Mouse (Mus musculus) small intestine, adult 2 months (tissue): ENCODE data around the gene Arf3. TPM values are rescaled to one million over a fixed set of nuclear protein-coding genes. Genes with fewer than 3 reads are reported as not detected.

ENCODE experiments used
- H3K27ac ChIP-seq: fragments of 200-500 bp; 2 replicates; pipeline ENCODE4 v1.5.1; 2012; ENCODE audit warnings: low read depth, low read length, control low read depth, inconsistent platforms; ENCODE audit not compliant: insufficient read depth
- H3K27me3 ChIP-seq: fragments of 200-500 bp; 2 replicates; pipeline ENCODE4 v1.6.1; 2012; ENCODE audit warnings: mild to moderate bottlenecking, moderate library complexity, low read length, inconsistent platforms; ENCODE audit not compliant: control insufficient read depth, insufficient read depth
- H3K36me3 ChIP-seq: fragments of 200-500 bp; 2 replicates; pipeline ENCODE4 v1.6.1; 2012; ENCODE audit warnings: mild to moderate bottlenecking, low read length, control low read depth, inconsistent platforms; ENCODE audit not compliant: control insufficient read depth, insufficient read depth
- H3K4me1 ChIP-seq: fragments of 200-500 bp; 2 replicates; pipeline ENCODE4 v1.6.1; 2012; ENCODE audit warnings: low read length, inconsistent platforms, mixed read lengths; ENCODE audit not compliant: control insufficient read depth, insufficient read depth, insufficient read length
- H3K4me3 ChIP-seq: fragments of 200-500 bp; 2 replicates; pipeline ENCODE4 v1.5.1; 2012; ENCODE audit warnings: low read depth, mild to moderate bottlenecking, control low read depth, inconsistent platforms, low read length, moderate library complexity
- CTCF ChIP-seq: fragments of 200-500 bp; IDR thresholded peaks from 2 replicates; pipeline ENCODE4 v1.5.1; 2012; ENCODE audit warnings: low read depth, mild to moderate bottlenecking, control low read depth, inconsistent platforms, low read length, moderate library complexity, mixed read lengths; ENCODE audit not compliant: insufficient replicate concordance, insufficient read length; ENCODE audit errors: extremely low read depth
- POLR2A ChIP-seq: fragments of 200-500 bp; IDR thresholded peaks from 2 replicates; pipeline ENCODE4 v1.6.1; 2012; ENCODE audit warnings: low read depth, mild to moderate bottlenecking, control low read depth, inconsistent platforms, low read length, moderate library complexity
- WGBS: fragments of 180-500 bp; shearing (Covaris S2); methylation state at CpG from one replicate; pipeline ENCODE4 v1.1.7; 2018; 5-methylcytosine and 5-hydroxymethylcytosine counted together
- polyA plus RNA-seq: library from polyadenylated mRNA; depleted of rRNA; stranded (reverse); fragments of >200 nt; gene quantifications from 2 replicates; pipeline ENCODE4 v1.2.3, GENCODE M21; 2012

The Arf3 gene
- polyA plus RNA-seq, 1 experiment, result 104 TPM

- no peak overlapping the region for H3K27ac ChIP-seq
- H3K27me3 ChIP-seq, result no peaks in the 10 kb centered on the region
- TF ChIP-seq CTCF, result peak; percentile 31; the same call in 1 of the 2 replicates
- no peak for TF ChIP-seq POLR2A
- H3K4me3 ChIP-seq, result no peak overlapping the region
- peaks cover 36% of the 10 kb centered on the region for H3K36me3 ChIP-seq
- no peaks in the 10 kb centered on the region for H3K4me1 ChIP-seq
Observed at GRCm38 (mm10) chr15:98737881-98738280, 25.1 kb downstream of the Arf3 start.

- peaks cover 33% of the 10 kb centered on the region for H3K36me3 ChIP-seq
- 90% methylated on average over 10 of the region's 10 CpGs for WGBS
Observed at GRCm38 (mm10) chr15:98736521-98736920, 26.5 kb downstream of the Arf3 start.

GRCm38 (mm10) chr15:98733976-98734566 lies 28.9 kb downstream of the Arf3 start:
- WGBS, result 61% methylated on average over 5 of the region's 5 CpGs
- Histone ChIP-seq H3K36me3 (peaks cover 12% of the 10 kb centered on the region), H3K4me1 (no peaks in the 10 kb centered on the region), H3K27me3 (no peaks in the 10 kb centered on the region), H3K4me3 (no peak overlapping the region), H3K27ac (no peak overlapping the region)
- TF ChIP-seq CTCF (no peak), POLR2A (no peak)

More at GRCm38 (mm10) chr15:98736521-98736920, 26.5 kb downstream of the Arf3 start:
- no peak overlapping the region for H3K4me3 ChIP-seq
- no peak overlapping the region for H3K27ac ChIP-seq
- no peak for TF ChIP-seq POLR2A
- no peak for TF ChIP-seq CTCF
- no peaks in the 10 kb centered on the region for H3K4me1 ChIP-seq
- no peaks in the 10 kb centered on the region for H3K27me3 ChIP-seq

- WGBS, result 28% methylated on average over 6 of the region's 6 CpGs
- no peak overlapping the region for H3K4me3 ChIP-seq
- no peaks in the 10 kb centered on the region for H3K27me3 ChIP-seq
- H3K36me3 ChIP-seq, result peaks cover 7% of the 10 kb centered on the region
- H3K27ac ChIP-seq, result no peak overlapping the region
- H3K4me1 ChIP-seq, result 0 out of 2 replicates have a peak, but pooled peaks cover under 1% of the 10 kb centered on the region
- no peak for TF ChIP-seq POLR2A
- TF ChIP-seq CTCF, result no peak
Observed at GRCm38 (mm10) chr15:98733370-98733769, 29.6 kb downstream of the Arf3 start.

GRCm38 (mm10) chr15:98732006-98732531 lies 30.9 kb downstream of the Arf3 start:
- peaks cover 12% of the 10 kb centered on the region for H3K4me1 ChIP-seq
- 50% methylated on average over 8 of the region's 8 CpGs for WGBS
- no peak for TF ChIP-seq CTCF
- TF ChIP-seq POLR2A, result no peak
- H3K27ac ChIP-seq, result no peak overlapping the region
- peaks cover 7% of the 10 kb centered on the region for H3K36me3 ChIP-seq
- no peaks in the 10 kb centered on the region for H3K27me3 ChIP-seq
- no peak overlapping the region for H3K4me3 ChIP-seq

- Histone ChIP-seq H3K4me3 (no peak overlapping the region), H3K27ac (no peak overlapping the region), H3K4me1 (peaks cover 12% of the 10 kb centered on the region), H3K36me3 (no peaks in the 10 kb centered on the region), H3K27me3 (no peaks in the 10 kb centered on the region)
- WGBS, result 69% methylated on average over 6 of the region's 6 CpGs
- no peak for TF ChIP-seq POLR2A
- no peak for TF ChIP-seq CTCF
Observed at GRCm38 (mm10) chr15:98730790-98731189, 32.2 kb downstream of the Arf3 start.

GRCm38 (mm10) chr15:98729791-98730545 lies 33.0 kb downstream of the Arf3 start:
- whole genome bisulfite sequencing, result 58% methylated on average over 7 of the region's 7 CpGs
- Histone ChIP-seq H3K27ac (no peak overlapping the region), H3K4me3 (no peak overlapping the region), H3K4me1 (peaks cover 12% of the 10 kb centered on the region), H3K36me3 (no peaks in the 10 kb centered on the region), H3K27me3 (no peaks in the 10 kb centered on the region)
- TF ChIP-seq CTCF, result no peak
- TF ChIP-seq POLR2A, result no peak
